Mouse (Mus musculus) retina, embryonic 14.5 days (tissue): ENCODE data around the gene Cldn7.

Experiments
- DNase-seq: peaks from one replicate; pipeline ENCODE4 v3.0.0-alpha.2; 2015; ENCODE audit warnings: low spot score

Cldn7 gene

GRCm38 (mm10) chr11:69990850-69991691, 26.5 kb downstream of the Cldn7 start, which contains the start of gene Gabarap:
Gene Gabarap (plus strand): TSS chr11:69991143.
- peak; percentile 98 for DNase-seq

- peak; percentile 12 for DNase-seq
These were observed 27.1 kb downstream of the Cldn7 start for GRCm38 (mm10) chr11:69991711-69992110.

GRCm38 (mm10) chr11:69992396-69992795, 27.8 kb downstream of the Cldn7 start:
- DNase-seq = no peak

- no peak for DNase-seq
These were observed 28.4 kb downstream of the Cldn7 start for GRCm38 (mm10) chr11:69992932-69993331.

- no peak for DNase-seq
These were observed 30.0 kb downstream of the Cldn7 start for GRCm38 (mm10) chr11:69994401-69995090.

GRCm38 (mm10) chr11:69995391-69995960, 30.9 kb downstream of the Cldn7 start, which contains the start of gene Phf23:
Gene Phf23 (plus strand): TSS chr11:69995777.
- peak; percentile 98 for DNase-seq

GRCm38 (mm10) chr11:69996161-69997061, 31.8 kb downstream of the Cldn7 start:
- DNase-seq = peak; percentile 49

- DNase-seq = peak; percentile 84
These were observed 32.5 kb downstream of the Cldn7 start for GRCm38 (mm10) chr11:69997070-69997509.

GRCm38 (mm10) chr11:69998567-69999491, 34.2 kb downstream of the Cldn7 start:
- no peak for DNase-seq

- DNase-seq = no peak
These were observed 35.1 kb downstream of the Cldn7 start for GRCm38 (mm10) chr11:69999666-70000065.

- peak; percentile 92 for DNase-seq
These were observed 35.9 kb downstream of the Cldn7 start, which contains the start of gene Dvl2 for GRCm38 (mm10) chr11:70000396-70000898. Gene Dvl2 (plus strand): TSS chr11:70000595.

- no peak for DNase-seq
These were observed 36.6 kb downstream of the Cldn7 start for GRCm38 (mm10) chr11:70001159-70001558.

- peak; percentile 69 for DNase-seq
These were observed 37.3 kb downstream of the Cldn7 start for GRCm38 (mm10) chr11:70001865-70002264.

GRCm38 (mm10) chr11:70002471-70002870, 37.9 kb downstream of the Cldn7 start:
- no peak for DNase-seq

GRCm38 (mm10) chr11:70005521-70005920, 40.9 kb downstream of the Cldn7 start:
- DNase-seq = no peak

GRCm38 (mm10) chr11:70010033-70010432, 45.5 kb downstream of the Cldn7 start:
- DNase-seq = no peak

- no peak for DNase-seq
These were observed 46.0 kb downstream of the Cldn7 start for GRCm38 (mm10) chr11:70010548-70010947.

GRCm38 (mm10) chr11:70010961-70011360, 46.4 kb downstream of the Cldn7 start:
- DNase-seq = no peak

GRCm38 (mm10) chr11:70012931-70013330, 48.4 kb downstream of the Cldn7 start:
- no peak for DNase-seq

GRCm38 (mm10) chr11:70013408-70013807, 48.8 kb downstream of the Cldn7 start:
- no peak for DNase-seq
